Mouse (Mus musculus) small intestine, adult 2 months (tissue): ENCODE results near the gene Glb1l. TPM values are rescaled to one million over a fixed set of nuclear protein-coding genes. Genes with fewer than 3 reads are reported as not detected.

Experiments
- H3K27ac ChIP-seq: fragments of 200-500 bp; 2 replicates; pipeline ENCODE4 v1.5.1; 2012; ENCODE audit warnings: low read depth, low read length, control low read depth, inconsistent platforms; ENCODE audit not compliant: insufficient read depth
- H3K27me3 ChIP-seq: fragments of 200-500 bp; 2 replicates; pipeline ENCODE4 v1.6.1; 2012; ENCODE audit warnings: mild to moderate bottlenecking, moderate library complexity, low read length, inconsistent platforms; ENCODE audit not compliant: control insufficient read depth, insufficient read depth
- H3K36me3 ChIP-seq: fragments of 200-500 bp; 2 replicates; pipeline ENCODE4 v1.6.1; 2012; ENCODE audit warnings: mild to moderate bottlenecking, low read length, control low read depth, inconsistent platforms; ENCODE audit not compliant: control insufficient read depth, insufficient read depth
- H3K4me1 ChIP-seq: fragments of 200-500 bp; 2 replicates; pipeline ENCODE4 v1.6.1; 2012; ENCODE audit warnings: low read length, inconsistent platforms, mixed read lengths; ENCODE audit not compliant: control insufficient read depth, insufficient read depth, insufficient read length
- H3K4me3 ChIP-seq: fragments of 200-500 bp; 2 replicates; pipeline ENCODE4 v1.5.1; 2012; ENCODE audit warnings: low read depth, mild to moderate bottlenecking, control low read depth, inconsistent platforms, low read length, moderate library complexity
- CTCF ChIP-seq: fragments of 200-500 bp; IDR thresholded peaks from 2 replicates; pipeline ENCODE4 v1.5.1; 2012; ENCODE audit warnings: low read depth, mild to moderate bottlenecking, control low read depth, inconsistent platforms, low read length, moderate library complexity, mixed read lengths; ENCODE audit not compliant: insufficient replicate concordance, insufficient read length; ENCODE audit errors: extremely low read depth
- POLR2A ChIP-seq: fragments of 200-500 bp; IDR thresholded peaks from 2 replicates; pipeline ENCODE4 v1.6.1; 2012; ENCODE audit warnings: low read depth, mild to moderate bottlenecking, control low read depth, inconsistent platforms, low read length, moderate library complexity
- WGBS: fragments of 180-500 bp; shearing (Covaris S2); methylation state at CpG from one replicate; pipeline ENCODE4 v1.1.7; 2018; 5-methylcytosine and 5-hydroxymethylcytosine counted together
- polyA plus RNA-seq: library from polyadenylated mRNA; depleted of rRNA; stranded (reverse); fragments of >200 nt; gene quantifications from 2 replicates; pipeline ENCODE4 v1.2.3, GENCODE M21; 2012

The Glb1l gene
- polyA plus RNA-seq, 1 experiment = 1.1 TPM

DNA sequence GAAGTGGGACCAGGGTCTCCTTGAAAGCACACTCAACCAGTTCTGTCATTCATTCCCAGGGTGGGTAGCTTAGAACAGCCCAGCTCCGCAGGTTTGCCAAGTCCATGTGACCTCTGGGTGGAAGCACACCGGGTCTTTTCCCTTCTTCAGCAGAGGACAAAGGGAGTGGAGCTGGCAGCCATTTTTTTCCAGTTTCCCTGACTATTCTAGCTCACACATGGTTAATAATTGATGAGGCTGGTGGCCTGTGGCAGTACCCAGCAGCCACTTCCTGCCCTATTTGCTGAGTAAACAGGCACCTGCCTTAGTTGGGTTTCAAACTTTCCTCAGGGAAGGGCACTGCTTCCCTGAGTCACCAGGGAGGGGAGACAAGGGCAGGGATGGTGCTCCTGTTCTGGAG is 3.8 kb upstream of the Glb1l start:
- Histone ChIP-seq H3K4me1 (peaks cover 39% of the 10 kb centered on the region), H3K4me3 (no peak overlapping the region), H3K27ac (peak overlapping the region; percentile 96), H3K27me3 (no peaks in the 10 kb centered on the region), H3K36me3 (peaks cover 42% of the 10 kb centered on the region)
- TF ChIP-seq POLR2A = no peak
- no peak; the same call in 1 of the 2 replicates for TF ChIP-seq CTCF
- 25% methylated on average over 2 of the region's 2 CpGs for WGBS

GRCm38 (mm10) chr1:75213096-75213495 is 2.5 kb upstream of the Glb1l start:
- TF ChIP-seq CTCF (no peak), POLR2A (no peak)
- H3K27me3 ChIP-seq = no peaks in the 10 kb centered on the region
- H3K4me3 ChIP-seq = peak overlapping the region; percentile 27
- peaks cover 42% of the 10 kb centered on the region for H3K36me3 ChIP-seq
- H3K27ac ChIP-seq = peak overlapping the region; percentile 96
- H3K4me1 ChIP-seq = peaks cover 41% of the 10 kb centered on the region
- WGBS = 24% methylated on average over 7 of the region's 7 CpGs

DNA sequence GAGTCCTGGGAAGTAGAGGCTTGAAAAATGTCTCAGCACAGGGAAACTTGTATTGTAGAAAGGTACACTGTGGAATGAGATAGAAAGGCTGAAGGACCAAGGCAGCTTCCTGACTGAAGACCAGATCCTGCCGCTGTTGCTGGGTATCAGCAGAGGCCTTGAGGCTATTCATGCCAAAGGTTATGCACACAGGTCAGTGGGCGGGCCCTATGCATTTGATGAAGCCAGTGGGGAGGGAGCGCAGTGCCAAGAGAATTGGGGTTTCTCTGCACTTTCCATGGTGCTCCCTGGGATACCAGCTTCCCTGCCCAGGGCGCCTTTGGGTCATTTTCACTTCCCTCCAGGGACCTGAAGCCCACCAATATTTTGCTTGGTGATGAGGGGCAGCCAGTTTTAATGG is 1.9 kb upstream of the Glb1l start:
- peaks cover 42% of the 10 kb centered on the region for H3K36me3 ChIP-seq
- H3K4me1 ChIP-seq = peaks cover 41% of the 10 kb centered on the region
- TF ChIP-seq POLR2A (no peak), CTCF (no peak)
- H3K27me3 ChIP-seq = no peaks in the 10 kb centered on the region
- H3K4me3 ChIP-seq = peak overlapping the region; percentile 27
- H3K27ac ChIP-seq = peak overlapping the region; percentile 71
- 65% methylated on average over 4 of the region's 4 CpGs for WGBS

- Histone ChIP-seq H3K27me3 (no peaks in the 10 kb centered on the region), H3K4me1 (peaks cover 39% of the 10 kb centered on the region), H3K27ac (peak overlapping the region; percentile 49), H3K4me3 (peak overlapping the region; percentile 88), H3K36me3 (peaks cover 36% of the 10 kb centered on the region)
- TF ChIP-seq POLR2A (no peak), CTCF (no peak)
- 4% methylated on average over 17 of the region's 17 CpGs for WGBS
These were observed 612 bp upstream of the Glb1l start for GRCm38 (mm10) chr1:75211141-75211708.

GRCm38 (mm10) chr1:75208967-75209678 is 1.5 kb downstream of the Glb1l start:
- Histone ChIP-seq H3K27ac (peak overlapping the region; percentile 19; the same call in 1 of the 2 replicates), H3K4me1 (peaks cover 26% of the 10 kb centered on the region), H3K36me3 (peaks cover 18% of the 10 kb centered on the region), H3K27me3 (no peaks in the 10 kb centered on the region), H3K4me3 (peak overlapping the region; percentile 60)
- WGBS = 21% methylated on average over 34 of the region's 34 CpGs
- TF ChIP-seq CTCF = no peak
- no peak for TF ChIP-seq POLR2A

DNA sequence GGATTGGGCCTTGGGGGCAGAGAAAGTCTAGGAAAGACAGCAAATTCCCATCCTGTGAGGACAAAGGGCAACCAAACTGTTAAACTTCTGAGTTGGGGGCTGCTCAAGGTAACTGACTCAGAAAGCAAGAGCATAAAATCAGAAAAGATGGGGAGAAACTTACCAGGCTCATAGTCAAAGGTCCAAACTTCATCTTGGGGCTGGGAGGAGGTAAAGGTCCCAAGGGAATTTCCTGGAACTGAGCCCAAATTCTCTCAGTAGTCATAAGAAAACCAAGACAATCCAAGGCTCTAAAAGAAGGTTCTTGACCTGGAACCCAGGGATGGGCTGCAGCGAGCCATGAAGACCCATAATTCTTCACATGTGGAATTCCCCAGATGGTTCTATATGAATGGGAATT is 9.4 kb downstream of the Glb1l start:
- WGBS = 36% methylated on average over 1 of the region's 1 CpGs
- Histone ChIP-seq H3K27ac (peak overlapping the region; percentile 87), H3K4me3 (no peak overlapping the region), H3K27me3 (no peaks in the 10 kb centered on the region), H3K4me1 (peaks cover 10% of the 10 kb centered on the region; the same call in 1 of the 2 replicates), H3K36me3 (peaks cover 32% of the 10 kb centered on the region)
- TF ChIP-seq POLR2A (no peak), CTCF (no peak)

DNA sequence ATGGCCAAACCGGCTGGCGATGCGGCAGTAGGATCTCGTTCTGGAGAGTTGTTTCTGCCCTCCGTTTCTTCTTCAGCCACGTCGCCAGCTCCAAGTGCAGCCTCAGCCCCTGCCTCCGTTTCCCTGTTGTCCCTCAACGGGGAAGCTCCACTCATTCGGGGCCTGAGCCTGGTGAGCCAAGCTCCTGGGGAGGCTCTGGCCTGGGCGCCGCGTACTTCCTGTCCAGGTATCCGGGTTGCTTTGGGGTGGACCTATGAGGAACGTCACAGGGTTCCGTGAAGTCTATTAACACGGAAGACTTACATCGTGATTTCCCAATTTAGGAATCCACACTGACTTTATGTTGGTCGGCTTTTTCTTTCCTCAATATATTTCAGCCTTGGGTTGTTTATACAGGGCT is 18.2 kb downstream of the Glb1l start:
- no peak for TF ChIP-seq CTCF
- no peak; the same call in 1 of the 2 replicates for TF ChIP-seq POLR2A
- H3K4me3 ChIP-seq = peak overlapping the region; percentile 78
- WGBS = under 1% methylated on average over 19 of the region's 19 CpGs
- H3K27ac ChIP-seq = peak overlapping the region; percentile 97
- peaks cover 9% of the 10 kb centered on the region for H3K4me1 ChIP-seq
- H3K27me3 ChIP-seq = no peaks in the 10 kb centered on the region
- H3K36me3 ChIP-seq = peaks cover 29% of the 10 kb centered on the region
